Mouse (Mus musculus) embryonic facial prominence, embryonic 11.5 days (tissue): ENCODE measurements around the gene Fshr. TPM values are rescaled to one million over a fixed set of nuclear protein-coding genes. Genes with fewer than 3 reads are reported as not detected.

Experiments used
- ATAC-seq: fragments of 200-750 bp; cut with Nextera tagmentation; replicated peaks from 2 replicates; pipeline ENCODE4 v1.8.0; 2017; ENCODE audit warnings: low read depth; ENCODE audit not compliant: insufficient number of reproducible peaks, low FRiP score, low TSS enrichment
- DNase-seq: peaks from one replicate; pipeline ENCODE4 v3.0.0-alpha.2; 2015; ENCODE audit warnings: low spot score
- H3K27ac ChIP-seq: fragments of 300-500 bp; sonication (generic); replicated peaks from 2 replicates; pipeline ENCODE4 v1.5.1; 2014; ENCODE audit warnings: mild to moderate bottlenecking, low read depth, low read length, control low read depth
- H3K27me3 ChIP-seq: fragments of 300-500 bp; sonication (generic); 2 replicates; pipeline ENCODE4 v1.6.1; 2014; ENCODE audit warnings: mild to moderate bottlenecking, low read length, moderate library complexity, mixed read lengths; ENCODE audit not compliant: control insufficient read depth, insufficient read depth
- H3K36me3 ChIP-seq: fragments of 300-500 bp; sonication (generic); replicated peaks from 2 replicates; pipeline ENCODE4 v1.6.1; 2014; ENCODE audit warnings: low read depth, mild to moderate bottlenecking, low read length, moderate library complexity, mixed read lengths; ENCODE audit not compliant: control insufficient read depth, insufficient read depth
- H3K4me1 ChIP-seq: fragments of 300-500 bp; sonication (generic); 2 replicates; pipeline ENCODE4 v1.6.1; 2014; ENCODE audit warnings: low read length, mixed read lengths; ENCODE audit not compliant: control insufficient read depth, insufficient read depth
- H3K4me2 ChIP-seq: fragments of 300-500 bp; sonication (generic); 2 replicates; pipeline ENCODE4 v1.6.1; 2014; ENCODE audit warnings: low read depth, mild to moderate bottlenecking, control low read depth, low read length, moderate library complexity
- H3K4me3 ChIP-seq: fragments of 300-500 bp; sonication (generic); 2 replicates; pipeline ENCODE4 v1.5.1; 2014; ENCODE audit warnings: low read depth, low read length, control low read depth
- H3K9ac ChIP-seq: fragments of 300-500 bp; sonication (generic); replicated peaks from 2 replicates; pipeline ENCODE4 v1.6.1; 2014; ENCODE audit warnings: mild to moderate bottlenecking, control low read depth, low read length
- H3K9me3 ChIP-seq: fragments of 300-500 bp; sonication (generic); replicated peaks from 2 replicates; pipeline ENCODE4 v1.6.1; 2016; ENCODE audit warnings: mild to moderate bottlenecking, low read length, inconsistent platforms, mixed read lengths; ENCODE audit not compliant: control insufficient read depth
- WGBS: fragments of 180-500 bp; shearing (Covaris S2); extraction: QIAGEN DNeasy Blood & Tissue Kit; methylation state at CpG from one replicate; pipeline ENCODE4 v1.1.7; 2014; 5-methylcytosine and 5-hydroxymethylcytosine counted together
- polyA plus RNA-seq: library from polyadenylated mRNA; unstranded; fragments of >200 nt; fragmentation: Nextera tagmentation; extraction: Ambion mirVana; gene quantifications from 2 replicates; pipeline ENCODE4 v1.2.1, GENCODE M21; 2014

Gene Fshr
- polyA plus RNA-seq, 1 experiment from 2014 or later = not detected

- Histone ChIP-seq H3K4me3 (no peak overlapping the region), H3K4me1 (no peaks in the 10 kb centered on the region), H3K9ac (no peak overlapping the region), H3K9me3 (no peaks in the 10 kb centered on the region), H3K4me2 (no peak overlapping the region), H3K27me3 (no peaks in the 10 kb centered on the region), H3K36me3 (no peaks in the 10 kb centered on the region), H3K27ac (no peak overlapping the region)
- ATAC-seq (no peak), DNase-seq (no peak)
- WGBS = 88% methylated on average over 4 of the region's 4 CpGs
Measured at GRCm38 (mm10) chr17:88991238-88991637, 209.2 kb downstream of the Fshr start.

- H3K27me3 ChIP-seq = no peaks in the 10 kb centered on the region
- H3K4me3 ChIP-seq = no peak overlapping the region
- no peaks in the 10 kb centered on the region for H3K9me3 ChIP-seq
- 84% methylated on average over 10 of the region's 10 CpGs for WGBS
- H3K36me3 ChIP-seq = no peaks in the 10 kb centered on the region
- DNase-seq (no peak), ATAC-seq (no peak)
- no peak overlapping the region for H3K9ac ChIP-seq
- H3K4me1 ChIP-seq = no peaks in the 10 kb centered on the region
- H3K4me2 ChIP-seq = no peak overlapping the region
- no peak overlapping the region for H3K27ac ChIP-seq
Measured at GRCm38 (mm10) chr17:88980708-88981355, 219.6 kb downstream of the Fshr start.

DNA sequence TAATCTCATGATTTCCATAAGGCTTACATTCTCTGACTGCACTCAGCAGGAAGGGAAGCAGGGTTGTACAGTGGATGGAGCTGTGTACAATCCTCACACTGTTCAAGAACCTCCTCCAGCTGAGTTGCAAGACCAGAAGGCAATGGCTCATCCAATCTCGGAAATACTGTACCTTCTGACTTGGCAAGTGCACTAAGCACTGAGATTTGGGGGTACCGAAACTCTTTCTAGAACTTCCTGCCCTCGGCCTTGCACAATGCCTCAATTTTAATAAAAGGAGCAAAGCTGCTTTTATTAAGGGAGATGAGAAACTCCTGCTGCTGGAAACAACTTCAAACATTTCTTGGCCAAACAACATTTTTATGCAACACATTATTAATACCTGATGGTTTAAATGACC, 225.9 kb downstream of the Fshr start:
- H3K27me3 ChIP-seq = no peaks in the 10 kb centered on the region
- WGBS = 94% methylated on average over 3 of the region's 3 CpGs
- no peak overlapping the region for H3K9ac ChIP-seq
- DNase-seq (no peak), ATAC-seq (no peak)
- no peaks in the 10 kb centered on the region for H3K9me3 ChIP-seq
- H3K36me3 ChIP-seq = no peaks in the 10 kb centered on the region
- H3K27ac ChIP-seq = no peak overlapping the region
- H3K4me1 ChIP-seq = no peaks in the 10 kb centered on the region
- no peak overlapping the region for H3K4me3 ChIP-seq
- no peak overlapping the region for H3K4me2 ChIP-seq

DNA sequence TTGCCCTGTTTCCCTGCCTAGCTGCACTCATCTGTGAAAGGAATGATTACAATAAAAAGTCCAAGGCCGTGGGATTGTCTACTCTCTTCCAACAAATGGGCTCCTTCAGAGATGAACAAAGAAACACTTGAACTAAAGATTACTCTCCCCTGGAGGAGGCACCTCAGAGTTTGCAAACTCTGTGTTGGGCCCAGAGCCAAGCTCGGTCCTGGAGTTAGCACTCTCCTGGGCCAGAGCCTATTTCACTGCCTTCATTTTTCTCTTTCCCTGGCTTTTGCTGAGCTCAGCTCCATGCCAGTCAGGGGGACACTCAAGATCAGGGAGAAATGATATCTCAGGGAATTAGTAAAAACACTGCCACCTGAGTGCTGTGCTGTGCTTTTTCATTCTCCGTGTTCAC, 234.4 kb downstream of the Fshr start:
- no peak overlapping the region for H3K4me3 ChIP-seq
- no peak overlapping the region for H3K4me2 ChIP-seq
- H3K9me3 ChIP-seq = no peaks in the 10 kb centered on the region
- H3K36me3 ChIP-seq = no peaks in the 10 kb centered on the region
- ATAC-seq (no peak), DNase-seq (no peak)
- WGBS = 71% methylated on average over 3 of the region's 3 CpGs
- no peak overlapping the region for H3K27ac ChIP-seq
- H3K27me3 ChIP-seq = no peaks in the 10 kb centered on the region
- no peaks in the 10 kb centered on the region for H3K4me1 ChIP-seq
- no peak overlapping the region for H3K9ac ChIP-seq

DNA sequence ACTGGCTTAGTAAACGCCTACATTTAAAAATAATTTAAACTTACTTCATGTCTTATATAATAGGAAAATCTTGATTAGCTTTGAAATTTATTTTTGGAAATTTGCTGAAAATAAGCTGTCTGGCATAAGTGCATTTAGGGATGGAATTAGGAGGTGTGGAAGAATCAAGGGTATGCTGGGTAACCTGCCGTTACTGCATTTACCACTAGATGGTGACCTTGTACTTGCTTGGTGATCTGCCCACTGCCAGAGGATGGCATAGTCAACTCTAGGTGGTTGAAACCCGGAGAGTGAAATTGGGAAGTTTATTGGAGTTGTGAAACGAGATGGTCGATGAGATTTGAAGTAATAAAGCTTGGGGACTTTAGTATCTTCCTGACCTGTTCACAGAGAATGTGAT, 246.5 kb downstream of the Fshr start:
- ATAC-seq (no peak), DNase-seq (peak; percentile 60)
- 42% methylated on average over 5 of the region's 5 CpGs for WGBS
- Histone ChIP-seq H3K4me3 (no peak overlapping the region), H3K9me3 (no peaks in the 10 kb centered on the region), H3K27me3 (no peaks in the 10 kb centered on the region), H3K4me2 (no peak overlapping the region), H3K4me1 (no peaks in the 10 kb centered on the region), H3K36me3 (no peaks in the 10 kb centered on the region), H3K9ac (no peak overlapping the region), H3K27ac (no peak overlapping the region)

DNA sequence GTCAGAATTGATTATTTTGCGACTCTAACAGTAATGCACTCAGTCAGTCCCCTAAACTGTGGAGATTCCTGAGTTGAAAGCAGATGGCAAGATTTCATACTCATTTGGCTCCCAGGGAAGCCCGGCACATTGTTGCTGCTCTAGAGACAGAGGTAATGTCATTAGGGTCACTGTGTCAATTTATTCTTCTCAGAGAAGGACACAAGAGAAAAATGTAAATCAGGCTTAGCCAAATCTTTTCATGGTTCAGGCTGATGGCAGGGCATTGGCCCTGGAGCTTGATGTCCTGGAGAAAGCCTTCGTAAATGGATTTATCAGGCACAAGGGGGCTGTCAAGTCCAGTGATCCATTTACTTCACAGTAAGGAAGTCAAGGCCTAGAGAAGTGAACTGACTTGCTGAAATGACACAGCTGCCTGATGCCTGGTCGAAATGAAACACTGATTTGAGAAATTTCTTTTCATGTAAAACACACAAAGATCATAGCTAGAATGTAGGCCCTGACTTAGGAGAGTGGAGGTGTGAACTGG, 262.3 kb downstream of the Fshr start:
- H3K4me3 ChIP-seq = no peak overlapping the region
- H3K4me1 ChIP-seq = no peaks in the 10 kb centered on the region
- WGBS = 21% methylated on average over 4 of the region's 4 CpGs
- DNase-seq = peak; percentile 10
- H3K36me3 ChIP-seq = no peaks in the 10 kb centered on the region
- no peak overlapping the region for H3K4me2 ChIP-seq
- no peaks in the 10 kb centered on the region for H3K27me3 ChIP-seq
- H3K9ac ChIP-seq = no peak overlapping the region
- no peaks in the 10 kb centered on the region for H3K9me3 ChIP-seq
- no peak overlapping the region for H3K27ac ChIP-seq
- peak; percentile 60 for ATAC-seq

DNA sequence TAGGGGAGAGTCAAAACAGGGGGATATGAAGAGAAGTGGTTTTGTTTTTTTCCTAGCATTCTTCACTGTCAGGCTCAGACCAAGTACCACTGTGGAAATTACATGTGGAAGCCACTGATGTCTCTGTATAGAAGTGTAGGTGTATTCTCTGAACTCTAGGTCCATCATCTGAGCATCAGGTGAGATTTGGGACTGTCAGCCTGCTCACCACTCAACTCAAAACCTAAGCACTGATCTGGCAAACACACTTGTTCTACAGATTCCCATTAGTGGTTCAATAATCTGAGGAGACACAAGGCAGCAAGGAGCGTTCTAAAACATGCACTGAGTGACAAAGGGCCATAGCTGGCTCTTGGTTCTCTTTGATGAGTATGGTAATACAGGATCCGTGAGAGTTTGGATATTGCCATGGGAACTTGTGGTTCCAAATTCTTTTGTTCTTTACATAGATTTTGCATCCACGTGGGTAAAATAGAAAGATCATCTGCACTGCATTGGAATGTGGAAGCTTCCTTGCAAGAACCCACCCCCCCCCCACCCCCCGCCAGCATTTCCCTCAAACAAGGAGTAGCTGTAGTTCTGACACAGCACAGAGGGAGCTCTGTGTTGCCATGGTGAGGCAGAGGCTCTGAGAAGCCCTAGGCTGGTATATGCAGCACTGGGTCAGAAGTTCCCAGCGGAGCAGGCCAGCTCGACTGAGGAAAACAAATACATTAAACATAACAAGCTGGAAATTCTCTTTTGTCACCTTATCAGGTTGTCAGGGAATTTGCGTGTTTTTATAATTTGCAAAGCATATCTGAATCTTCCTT, 262.9 kb downstream of the Fshr start:
- no peaks in the 10 kb centered on the region for H3K4me1 ChIP-seq
- 22% methylated on average over 7 of the region's 7 CpGs for WGBS
- H3K4me3 ChIP-seq = no peak overlapping the region
- H3K9ac ChIP-seq = no peak overlapping the region
- peak; percentile 41 for DNase-seq
- H3K9me3 ChIP-seq = no peaks in the 10 kb centered on the region
- no peaks in the 10 kb centered on the region for H3K27me3 ChIP-seq
- H3K36me3 ChIP-seq = no peaks in the 10 kb centered on the region
- no peak overlapping the region for H3K27ac ChIP-seq
- H3K4me2 ChIP-seq = no peak overlapping the region
- ATAC-seq = peak; percentile 94

DNA sequence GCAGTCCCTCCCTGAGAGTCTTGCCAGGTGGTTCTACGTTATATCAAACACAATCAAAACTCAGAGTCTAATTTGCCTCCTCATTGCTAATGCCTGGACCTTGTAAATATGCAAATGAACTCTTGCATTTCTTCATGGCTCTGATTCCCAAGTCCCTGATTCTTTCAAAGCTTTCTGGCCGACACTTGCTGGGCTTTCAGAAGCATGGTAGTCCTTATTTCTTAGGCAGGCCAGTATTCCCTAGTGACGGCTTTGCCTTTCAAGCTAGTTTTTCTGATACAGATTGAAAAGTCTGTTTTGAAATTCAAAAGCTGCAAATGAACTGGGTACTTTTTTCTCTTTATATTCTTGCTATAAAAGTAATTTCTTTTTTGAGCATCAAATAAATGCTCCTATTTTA, 263.5 kb downstream of the Fshr start:
- DNase-seq = no peak
- Histone ChIP-seq H3K27ac (no peak overlapping the region), H3K9ac (no peak overlapping the region), H3K4me2 (no peak overlapping the region), H3K9me3 (no peaks in the 10 kb centered on the region), H3K27me3 (no peaks in the 10 kb centered on the region), H3K4me3 (no peak overlapping the region), H3K36me3 (no peaks in the 10 kb centered on the region), H3K4me1 (no peaks in the 10 kb centered on the region)
- WGBS = 73% methylated on average over 3 of the region's 3 CpGs
- ATAC-seq = no peak
